Mouse (Mus musculus): Measurements from ENCODE around the gene Arl8a.

GRCm38 (mm10) chr1:135170299-135170698, 23.7 kb downstream of the Arl8a start:
- TF ChIP-seq CTCF (IDR thresholded peaks at IDR 0.05; ENCODE audit: low read depth, low read length): no peak
- no peak for TF ChIP-seq POLR2A (IDR thresholded peaks at IDR 0.05; ENCODE audit: extremely low read depth, insufficient read depth, low read length)
